Mouse (Mus musculus) liver, embryonic 13.5 days (tissue): ENCODE data around the gene Klhl20. TPM values are rescaled to one million over a fixed set of nuclear protein-coding genes. Genes with fewer than 3 reads are reported as not detected.

Experiments used
- ATAC-seq: fragments of 200-750 bp; cut with Nextera tagmentation; 2 replicates; pipeline ENCODE4 v1.8.0; 2017; ENCODE audit warnings: low read depth, mild to moderate bottlenecking, moderate number of reproducible peaks, moderate library complexity
- DNase-seq: peaks from one replicate; pipeline ENCODE4 v3.0.0; 2022
- H3K27ac ChIP-seq: fragments of 300-500 bp; sonication (generic); 2 replicates; pipeline ENCODE4 v1.5.1; 2015; ENCODE audit warnings: moderate library complexity, mild to moderate bottlenecking, inconsistent platforms
- H3K27me3 ChIP-seq: fragments of 300-500 bp; sonication (generic); 2 replicates; pipeline ENCODE4 v1.6.1; 2015; ENCODE audit warnings: mild to moderate bottlenecking, inconsistent platforms
- H3K36me3 ChIP-seq: fragments of 300-500 bp; sonication (generic); 2 replicates; pipeline ENCODE4 v1.6.1; 2015; ENCODE audit warnings: mild to moderate bottlenecking, inconsistent platforms
- H3K4me1 ChIP-seq: fragments of 300-500 bp; sonication (generic); replicated peaks from 2 replicates; pipeline ENCODE4 v1.6.1; 2015; ENCODE audit warnings: inconsistent platforms
- H3K4me2 ChIP-seq: fragments of 300-500 bp; sonication (generic); 2 replicates; pipeline ENCODE4 v1.6.1; 2015; ENCODE audit warnings: inconsistent platforms, mild to moderate bottlenecking, moderate library complexity
- H3K4me3 ChIP-seq: fragments of 300-500 bp; sonication (generic); replicated peaks from 2 replicates; pipeline ENCODE4 v1.5.1; 2015; ENCODE audit warnings: mild to moderate bottlenecking, inconsistent platforms
- H3K9ac ChIP-seq: fragments of 300-500 bp; sonication (generic); 2 replicates; pipeline ENCODE4 v1.6.1; 2015; ENCODE audit warnings: mild to moderate bottlenecking, inconsistent platforms
- H3K9me3 ChIP-seq: fragments of 300-500 bp; sonication (generic); replicated peaks from 2 replicates; pipeline ENCODE4 v1.6.1; 2016; ENCODE audit warnings: inconsistent platforms
- WGBS: fragments of 180-500 bp; shearing (Covaris S2); methylation state at CpG from one replicate; pipeline ENCODE4 v1.1.7; 2015; ENCODE audit not compliant: insufficient replicate concordance; 5-methylcytosine and 5-hydroxymethylcytosine counted together
- polyA plus RNA-seq: library from polyadenylated mRNA; unstranded; fragments of >200 nt; fragmentation: Nextera tagmentation; extraction: Ambion mirVana; gene quantifications from 2 replicates; pipeline ENCODE4 v1.2.1, GENCODE M21; 2015

Gene Klhl20
- polyA plus RNA-seq, 1 experiment from 2014 or later, result 5.7 TPM

- Histone ChIP-seq H3K9ac (peak within 1 kb of the TSS; percentile 91), H3K4me3 (peak within 1 kb of the TSS; percentile 87), H3K4me2 (peak within 1 kb of the TSS; percentile 87), H3K36me3 (peaks cover 22% of the 10 kb centered on the region), H3K9me3 (no peaks in the 10 kb centered on the region), H3K27me3 (no peaks in the 10 kb centered on the region), H3K4me1 (peaks cover 42% of the 10 kb centered on the region), H3K27ac (peak within 1 kb of the TSS; percentile 86)
- under 1% methylated on average over 57 of the region's 57 CpGs for WGBS
- DNase-seq (peak; percentile 93), ATAC-seq (peak; percentile 93)
Observed at GRCm38 (mm10) chr1:161070352-161071271, 60.7 kb downstream of the Klhl20 start, which contains the start of the genes Dars2 and Cenpl. TSS of gene Dars2 (minus strand) at chr1:161070658. TSS of gene Cenpl (plus strand) at chr1:161070713.

GRCm38 (mm10) chr1:161063351-161063750, 68.0 kb downstream of the Klhl20 start:
- H3K4me2 ChIP-seq, result no peak overlapping the region
- H3K9ac ChIP-seq, result no peak overlapping the region
- ATAC-seq (no peak), DNase-seq (no peak)
- H3K27ac ChIP-seq, result no peak overlapping the region
- no peaks in the 10 kb centered on the region for H3K27me3 ChIP-seq
- WGBS, result 60% methylated on average over 1 of the region's 1 CpGs
- no peaks in the 10 kb centered on the region for H3K9me3 ChIP-seq
- no peaks in the 10 kb centered on the region for H3K4me1 ChIP-seq
- peaks cover 28% of the 10 kb centered on the region for H3K36me3 ChIP-seq
- no peak overlapping the region for H3K4me3 ChIP-seq

GRCm38 (mm10) chr1:161057164-161057563, 74.1 kb downstream of the Klhl20 start:
- 82% methylated on average over 1 of the region's 1 CpGs for WGBS
- H3K9ac ChIP-seq, result no peak overlapping the region
- no peaks in the 10 kb centered on the region for H3K27me3 ChIP-seq
- H3K9me3 ChIP-seq, result no peaks in the 10 kb centered on the region
- no peak overlapping the region for H3K27ac ChIP-seq
- H3K4me3 ChIP-seq, result no peak overlapping the region
- ATAC-seq (no peak), DNase-seq (no peak)
- no peak overlapping the region for H3K4me2 ChIP-seq
- H3K4me1 ChIP-seq, result no peaks in the 10 kb centered on the region
- H3K36me3 ChIP-seq, result peaks cover 57% of the 10 kb centered on the region

GRCm38 (mm10) chr1:161046972-161047371, 84.3 kb downstream of the Klhl20 start:
- no peak overlapping the region for H3K9ac ChIP-seq
- no peaks in the 10 kb centered on the region for H3K4me1 ChIP-seq
- H3K9me3 ChIP-seq, result no peaks in the 10 kb centered on the region
- no peak for ATAC-seq
- 68% methylated on average over 3 of the region's 3 CpGs for WGBS
- no peak for DNase-seq
- no peak overlapping the region for H3K4me2 ChIP-seq
- no peaks in the 10 kb centered on the region for H3K27me3 ChIP-seq
- H3K4me3 ChIP-seq, result no peak overlapping the region
- peaks cover 63% of the 10 kb centered on the region for H3K36me3 ChIP-seq
- no peak overlapping the region for H3K27ac ChIP-seq

- WGBS, result 80% methylated on average over 7 of the region's 7 CpGs
- no peak overlapping the region; the same call in 1 of the 2 replicates for H3K27ac ChIP-seq
- H3K36me3 ChIP-seq, result peaks cover 60% of the 10 kb centered on the region
- no peak overlapping the region for H3K9ac ChIP-seq
- no peaks in the 10 kb centered on the region for H3K9me3 ChIP-seq
- peaks cover 15% of the 10 kb centered on the region for H3K4me1 ChIP-seq
- DNase-seq, result no peak
- no peak overlapping the region for H3K4me3 ChIP-seq
- H3K4me2 ChIP-seq, result no peak overlapping the region
- no peaks in the 10 kb centered on the region for H3K27me3 ChIP-seq
- no peak for ATAC-seq
Observed at GRCm38 (mm10) chr1:161041261-161042020, 89.9 kb downstream of the Klhl20 start.

GRCm38 (mm10) chr1:161040855-161041254, 90.5 kb downstream of the Klhl20 start:
- no peak overlapping the region for H3K4me2 ChIP-seq
- no peak for ATAC-seq
- H3K9ac ChIP-seq, result no peak overlapping the region
- no peaks in the 10 kb centered on the region for H3K27me3 ChIP-seq
- no peak for DNase-seq
- no peaks in the 10 kb centered on the region for H3K9me3 ChIP-seq
- no peak overlapping the region for H3K4me3 ChIP-seq
- peaks cover 17% of the 10 kb centered on the region for H3K4me1 ChIP-seq
- peaks cover 60% of the 10 kb centered on the region for H3K36me3 ChIP-seq
- peak overlapping the region; percentile 87 for H3K27ac ChIP-seq

- peak overlapping the region; percentile 13; the same call in 1 of the 2 replicates for H3K9ac ChIP-seq
- H3K27me3 ChIP-seq, result no peaks in the 10 kb centered on the region
- no peak overlapping the region for H3K4me2 ChIP-seq
- 64% methylated on average over 1 of the region's 1 CpGs for WGBS
- no peak overlapping the region for H3K4me3 ChIP-seq
- DNase-seq (no peak), ATAC-seq (no peak)
- no peaks in the 10 kb centered on the region for H3K9me3 ChIP-seq
- H3K4me1 ChIP-seq, result peaks cover 17% of the 10 kb centered on the region
- peak overlapping the region; percentile 87 for H3K27ac ChIP-seq
- peaks cover 60% of the 10 kb centered on the region for H3K36me3 ChIP-seq
Observed at GRCm38 (mm10) chr1:161040426-161040770, 90.9 kb downstream of the Klhl20 start.

GRCm38 (mm10) chr1:161039741-161040425, 91.4 kb downstream of the Klhl20 start:
- H3K9ac ChIP-seq, result no peak overlapping the region; the same call in 1 of the 2 replicates
- peak overlapping the region; percentile 87 for H3K27ac ChIP-seq
- no peaks in the 10 kb centered on the region for H3K9me3 ChIP-seq
- peaks cover 55% of the 10 kb centered on the region for H3K36me3 ChIP-seq
- WGBS, result 5% methylated on average over 3 of the region's 3 CpGs
- peak; percentile 65 for ATAC-seq
- H3K4me3 ChIP-seq, result no peak overlapping the region
- H3K4me2 ChIP-seq, result no peak overlapping the region
- peak; percentile 33 for DNase-seq
- peaks cover 17% of the 10 kb centered on the region for H3K4me1 ChIP-seq
- H3K27me3 ChIP-seq, result no peaks in the 10 kb centered on the region

GRCm38 (mm10) chr1:161038968-161039721, 92.2 kb downstream of the Klhl20 start:
- Histone ChIP-seq H3K4me1 (peaks cover 20% of the 10 kb centered on the region), H3K4me3 (no peak overlapping the region), H3K36me3 (peaks cover 48% of the 10 kb centered on the region), H3K9ac (no peak overlapping the region; the same call in 1 of the 2 replicates), H3K4me2 (peak overlapping the region; percentile 7; the same call in 1 of the 2 replicates), H3K27me3 (no peaks in the 10 kb centered on the region), H3K27ac (peak overlapping the region; percentile 87), H3K9me3 (no peaks in the 10 kb centered on the region)
- no peak for DNase-seq
- 10% methylated on average over 3 of the region's 3 CpGs for WGBS
- peak; percentile 41 for ATAC-seq
